Mouse (Mus musculus) forebrain, postnatal 0 days (tissue): ENCODE data around the gene Lrrc72. TPM values are rescaled to one million over a fixed set of nuclear protein-coding genes. Genes with fewer than 3 reads are reported as not detected.
"Not testable (repeated sequence)": the region's sequence is repeated elsewhere in the genome, so short reads cannot be mapped to it uniquely, and the experiment has no call there.

Source experiments
- ATAC-seq: fragments of 200-750 bp; cut with Nextera tagmentation; 2 replicates; pipeline ENCODE4 v1.8.0; 2017; ENCODE audit warnings: mild to moderate bottlenecking, moderate library complexity
- DNase-seq: peaks from one replicate; pipeline ENCODE4 v3.0.0-alpha.2; 2015
- H3K27ac ChIP-seq: fragments of 300-500 bp; sonication (generic); 2 replicates; pipeline ENCODE4 v1.5.1; 2014; ENCODE audit warnings: low read depth, mild to moderate bottlenecking, antibody characterized with exemption, low read length, moderate library complexity, mixed read lengths
- H3K27me3 ChIP-seq: fragments of 300-500 bp; sonication (generic); 2 replicates; pipeline ENCODE4 v1.6.1; 2014; ENCODE audit warnings: mild to moderate bottlenecking, low read length, mixed read lengths; ENCODE audit not compliant: insufficient read depth
- H3K36me3 ChIP-seq: fragments of 300-500 bp; sonication (generic); 2 replicates; pipeline ENCODE4 v1.6.1; 2014; ENCODE audit warnings: mild to moderate bottlenecking, moderate library complexity; ENCODE audit not compliant: insufficient read depth
- H3K4me1 ChIP-seq: fragments of 300-500 bp; sonication (generic); 2 replicates; pipeline ENCODE4 v1.6.1; 2014; ENCODE audit warnings: antibody characterized with exemption; ENCODE audit not compliant: insufficient read depth
- H3K4me2 ChIP-seq: fragments of 300-500 bp; sonication (generic); 2 replicates; pipeline ENCODE4 v1.6.1; 2014; ENCODE audit warnings: low read depth, mild to moderate bottlenecking, moderate library complexity
- H3K4me3 ChIP-seq: fragments of 300-500 bp; sonication (generic); 2 replicates; pipeline ENCODE4 v1.5.1; 2014; ENCODE audit warnings: low read depth, low read length, mixed read lengths
- H3K9ac ChIP-seq: fragments of 300-500 bp; sonication (generic); 2 replicates; pipeline ENCODE4 v1.6.1; 2014; ENCODE audit warnings: mild to moderate bottlenecking
- H3K9me3 ChIP-seq: fragments of 300-500 bp; sonication (generic); 2 replicates; pipeline ENCODE4 v1.6.1; 2016; ENCODE audit warnings: low read length
- CTCF ChIP-seq: sonication (generic); IDR thresholded peaks from 2 replicates; pipeline ENCODE4 v1.5.1; 2016; ENCODE audit warnings: antibody characterized with exemption, control low read depth, low read depth
- WGBS: fragments of 180-500 bp; shearing (Covaris S2); extraction: QIAGEN DNeasy Blood & Tissue Kit; methylation state at CpG from one replicate; pipeline ENCODE4 v1.1.7; 2014; 5-methylcytosine and 5-hydroxymethylcytosine counted together
- polyA plus RNA-seq: library from polyadenylated mRNA; unstranded; fragments of >200 nt; fragmentation: Nextera tagmentation; extraction: Ambion mirVana; gene quantifications from 2 replicates; pipeline ENCODE4 v1.2.1, GENCODE M21; 2015
- total RNA-seq: library from RNA; depleted of rRNA; stranded (reverse); fragments of >200 nt; gene quantifications from 2 replicates; pipeline ENCODE4 v1.2.3, GENCODE M21; 2014

Lrrc72 gene
- total and polyA plus RNA-seq, 2 experiments from 2014 or later, result not detected

DNA sequence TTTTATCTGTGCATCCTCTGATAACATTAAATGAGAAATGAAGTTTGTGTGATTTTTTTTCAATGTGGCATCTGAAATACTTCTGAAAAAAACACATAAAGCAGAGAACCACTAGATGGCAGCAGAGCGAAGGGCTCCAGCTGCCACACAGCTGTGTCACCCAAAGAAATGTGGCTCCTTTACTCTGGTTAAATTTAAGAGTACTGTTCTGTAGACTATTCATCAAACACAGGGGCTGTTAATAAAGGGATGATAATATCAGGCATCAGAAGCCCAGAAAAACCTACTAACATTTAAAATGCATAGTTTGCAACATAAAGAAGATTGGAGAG is 38.1 kb downstream of the Lrrc72 start:
- Histone ChIP-seq H3K9ac (no peak overlapping the region), H3K36me3 (no peaks in the 10 kb centered on the region), H3K4me1 (no peaks in the 10 kb centered on the region), H3K4me2 (no peak overlapping the region), H3K9me3 (no peaks in the 10 kb centered on the region), H3K27ac (no peak overlapping the region), H3K4me3 (no peak overlapping the region), H3K27me3 (no peaks in the 10 kb centered on the region)
- DNase-seq, result peak; percentile 88
- 0% methylated on average over 1 of the region's 1 CpGs for whole genome bisulfite sequencing
- ATAC-seq, result peak; percentile 85
- peak; percentile 87 for TF ChIP-seq CTCF

DNA sequence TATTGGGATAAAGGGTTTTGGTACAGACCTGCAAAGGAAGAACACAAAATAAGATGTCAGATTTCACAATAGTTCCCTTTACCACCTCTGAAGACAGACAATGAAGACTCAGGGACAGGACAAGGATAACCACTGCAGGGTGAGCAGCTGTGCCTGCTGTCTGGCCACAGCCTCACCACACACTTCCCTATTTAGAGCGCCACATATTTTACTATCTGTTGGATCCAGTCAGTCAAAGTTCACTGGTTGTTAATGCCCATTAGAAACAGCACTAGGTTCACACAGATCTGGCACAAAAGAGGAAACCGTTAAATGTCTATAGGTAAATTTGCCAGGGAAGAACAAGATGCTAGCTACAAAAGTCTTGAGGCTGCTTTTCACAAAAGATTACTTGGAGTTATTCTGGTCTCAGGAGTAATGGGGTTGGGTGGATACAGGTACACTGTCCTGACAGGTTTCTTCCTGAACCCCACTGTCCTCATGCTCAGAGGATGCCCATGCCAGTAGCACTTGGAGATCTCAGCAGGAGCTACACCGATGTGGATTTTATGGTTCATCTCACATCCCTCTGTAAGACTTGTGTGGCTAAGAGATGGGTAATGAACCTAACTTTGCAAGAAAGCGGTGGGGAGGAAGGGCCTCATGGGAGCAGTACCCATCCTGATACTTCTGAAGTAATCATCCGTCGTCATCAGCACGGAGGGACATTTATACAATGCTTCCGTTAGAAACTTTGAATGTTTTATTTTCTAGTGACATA is 38.6 kb downstream of the Lrrc72 start:
- WGBS, result 54% methylated on average over 8 of the region's 8 CpGs
- Histone ChIP-seq H3K9ac (no peak overlapping the region), H3K9me3 (no peaks in the 10 kb centered on the region), H3K4me3 (no peak overlapping the region), H3K27ac (no peak overlapping the region), H3K36me3 (no peaks in the 10 kb centered on the region), H3K4me2 (no peak overlapping the region), H3K27me3 (no peaks in the 10 kb centered on the region), H3K4me1 (no peaks in the 10 kb centered on the region)
- peak; percentile 20 for ATAC-seq
- no peak for DNase-seq
- TF ChIP-seq CTCF, result no peak

DNA sequence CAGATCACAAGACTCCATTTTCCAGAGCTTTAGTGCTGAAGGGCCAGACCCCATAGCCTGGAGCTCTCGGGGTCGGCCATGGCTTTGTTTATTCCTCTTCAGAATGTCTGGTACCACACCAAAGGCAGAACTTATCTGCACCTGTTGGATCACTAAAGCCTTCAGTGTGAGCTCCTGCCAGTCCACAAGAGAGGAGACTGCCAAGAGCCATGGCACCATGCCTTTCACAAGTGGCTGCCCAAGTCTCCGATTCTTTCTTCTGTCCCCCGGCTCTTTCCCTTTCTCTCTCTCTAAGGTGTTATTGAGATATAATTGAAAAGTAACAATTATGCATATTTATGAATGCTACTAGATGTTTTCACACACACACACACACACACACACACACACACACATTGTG is 43.1 kb downstream of the Lrrc72 start:
- TF ChIP-seq CTCF, result no peak

DNA sequence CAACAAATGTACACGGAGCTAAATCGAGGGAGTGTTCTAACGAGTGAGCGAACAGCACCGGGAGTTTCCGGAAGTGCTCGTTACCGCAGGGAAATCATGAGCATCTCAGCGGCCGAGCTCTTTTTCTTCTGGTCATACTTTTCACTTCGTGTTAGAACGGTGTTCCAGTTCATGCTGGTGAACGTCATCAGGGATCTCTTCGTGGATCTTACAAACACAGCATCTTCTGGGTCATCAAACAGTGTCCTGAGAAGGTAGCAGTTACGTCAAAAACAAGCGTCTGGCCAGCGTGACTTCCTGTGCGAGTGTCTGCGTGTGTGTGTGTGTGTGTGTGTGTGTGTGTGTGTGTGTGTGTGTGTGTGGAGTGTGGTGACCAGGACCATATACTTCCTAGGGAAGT is 44.7 kb downstream of the Lrrc72 start:
- peak overlapping the region; percentile 32 for H3K4me2 ChIP-seq
- no peak overlapping the region for H3K9ac ChIP-seq
- no peaks in the 10 kb centered on the region for H3K4me1 ChIP-seq
- H3K9me3 ChIP-seq, result no peaks in the 10 kb centered on the region
- 0 out of 2 replicates have a peak, but pooled peaks have one; percentile 40 for ATAC-seq
- H3K36me3 ChIP-seq, result no peaks in the 10 kb centered on the region
- H3K27me3 ChIP-seq, result no peaks in the 10 kb centered on the region
- no peak overlapping the region for H3K27ac ChIP-seq
- H3K4me3 ChIP-seq, result peak overlapping the region; percentile 16; the same call in 1 of the 2 replicates
- DNase-seq, result peak; percentile 20
- no peak for TF ChIP-seq CTCF
- WGBS, result 46% methylated on average over 19 of the region's 19 CpGs

More for the DNA sequence above, 43.1 kb downstream of the Lrrc72 start:
- Histone ChIP-seq H3K27ac (no peak overlapping the region), H3K27me3 (no peaks in the 10 kb centered on the region), H3K36me3 (no peaks in the 10 kb centered on the region), H3K9ac (no peak overlapping the region), H3K4me2 (no peak overlapping the region), H3K4me3 (no peak overlapping the region), H3K4me1 (no peaks in the 10 kb centered on the region), H3K9me3 (no peaks in the 10 kb centered on the region)
- DNase-seq, result no peak
- ATAC-seq, result no peak
- WGBS, result 40% methylated on average over 4 of the region's 4 CpGs

DNA sequence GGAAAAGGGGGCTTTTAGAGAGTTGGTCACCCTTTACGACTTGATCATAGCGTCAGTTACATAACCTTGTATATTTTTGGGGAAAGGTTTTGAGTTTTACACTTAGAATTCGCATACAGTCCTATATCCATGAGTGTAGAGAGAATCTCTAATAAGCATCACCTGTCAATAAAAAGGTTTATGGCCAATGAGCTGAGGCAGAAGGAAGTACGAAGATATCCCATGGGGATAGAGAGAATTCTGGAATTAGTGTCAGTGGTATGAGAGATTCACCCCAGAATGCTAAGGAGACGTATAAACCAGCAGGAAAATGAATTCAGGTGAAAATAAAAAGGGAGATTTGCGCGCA is 45.4 kb downstream of the Lrrc72 start:
- H3K27ac ChIP-seq, result no peak overlapping the region
- H3K4me3 ChIP-seq, result 0 out of 2 replicates have a peak overlapping the region, but pooled peaks have one; percentile 16
- no peaks in the 10 kb centered on the region for H3K27me3 ChIP-seq
- ATAC-seq (no peak), DNase-seq (no peak)
- no peak for TF ChIP-seq CTCF
- no peak overlapping the region for H3K9ac ChIP-seq
- H3K9me3 ChIP-seq, result no peaks in the 10 kb centered on the region
- no peaks in the 10 kb centered on the region for H3K4me1 ChIP-seq
- 57% methylated on average over 7 of the region's 7 CpGs for WGBS
- H3K4me2 ChIP-seq, result peak overlapping the region; percentile 32
- no peaks in the 10 kb centered on the region for H3K36me3 ChIP-seq

DNA sequence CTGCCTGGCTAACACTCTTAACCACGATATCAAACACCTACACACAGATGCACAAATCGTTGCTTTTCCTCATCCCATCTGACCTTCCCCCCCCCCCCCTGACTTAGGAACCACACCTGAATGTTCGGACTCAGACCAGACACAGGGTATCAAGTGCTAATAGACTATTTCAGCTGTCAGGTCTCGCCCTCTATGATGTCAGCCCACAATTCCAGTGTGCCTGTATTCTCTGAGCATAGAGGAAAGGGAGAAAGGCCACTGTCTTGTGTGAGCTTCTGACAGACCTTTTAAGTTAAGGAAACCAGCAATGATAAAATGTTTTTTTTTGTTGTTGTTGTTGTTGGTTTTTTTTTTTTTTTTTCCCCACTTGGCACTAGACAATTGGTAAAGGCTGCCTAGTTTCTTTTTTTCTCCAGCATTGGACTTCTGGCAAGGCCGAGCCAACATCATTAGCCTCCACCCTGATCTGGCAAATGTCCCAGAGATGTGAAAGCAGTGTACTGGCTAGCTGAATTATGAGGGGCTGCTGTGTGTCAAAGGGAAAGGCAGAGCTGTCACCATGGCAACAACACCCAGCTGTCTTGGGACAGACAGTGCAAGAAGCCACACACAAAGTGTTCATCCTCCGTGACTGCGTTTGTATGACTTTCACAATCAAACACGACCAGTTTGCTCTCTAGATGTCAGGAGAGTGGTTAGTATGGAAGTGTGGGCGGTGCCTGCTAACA is 46.0 kb downstream of the Lrrc72 start:
- Histone ChIP-seq H3K4me2 (peak overlapping the region; percentile 20; the same call in 1 of the 2 replicates), H3K9me3 (no peaks in the 10 kb centered on the region), H3K4me3 (no peak overlapping the region), H3K4me1 (no peaks in the 10 kb centered on the region), H3K9ac (no peak overlapping the region), H3K36me3 (no peaks in the 10 kb centered on the region), H3K27ac (no peak overlapping the region), H3K27me3 (no peaks in the 10 kb centered on the region)
- peak; percentile 93 for ATAC-seq
- TF ChIP-seq CTCF, result no peak
- peak; percentile 65 for DNase-seq
- 32% methylated on average over 9 of the region's 9 CpGs for WGBS

DNA sequence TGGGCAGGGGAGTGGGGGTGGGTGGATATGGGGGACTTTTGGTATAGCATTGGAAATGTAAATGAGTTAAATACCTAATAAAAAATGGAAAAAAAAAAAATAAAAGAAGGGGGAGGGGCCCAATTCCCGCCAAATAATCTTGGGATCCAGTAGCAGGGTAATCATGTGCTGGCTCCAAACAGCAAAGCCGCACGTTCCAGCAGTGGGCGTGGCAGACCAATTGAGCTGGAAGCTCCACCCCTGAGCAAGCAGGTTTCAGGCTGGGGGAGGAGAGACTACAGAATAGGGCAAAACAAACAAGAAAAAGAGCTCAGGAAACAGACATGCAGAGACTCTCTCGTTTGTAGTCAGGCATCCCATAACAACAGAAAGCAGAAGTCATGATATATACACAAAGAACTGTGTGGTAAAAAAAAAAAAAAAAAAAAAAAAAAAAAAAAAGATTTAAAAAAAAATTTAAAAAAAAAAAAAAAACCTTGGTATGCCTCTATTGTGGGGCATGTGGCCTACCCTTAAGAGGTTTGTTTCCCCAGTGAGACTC is 47.5 kb downstream of the Lrrc72 start:
- 47% methylated on average over 5 of the region's 5 CpGs for WGBS
- not testable (repeated sequence) for H3K27ac ChIP-seq, H3K4me2 ChIP-seq, H3K36me3 ChIP-seq, H3K4me3 ChIP-seq, H3K4me1 ChIP-seq, H3K9me3 ChIP-seq, H3K27me3 ChIP-seq, DNase-seq, H3K9ac ChIP-seq, ATAC-seq
